Mouse (Mus musculus) heart, embryonic 15.5 days (tissue): ENCODE measurements around the gene Gm4791. TPM values are rescaled to one million over a fixed set of nuclear protein-coding genes. Genes with fewer than 3 reads are reported as not detected.

Experiments
- ATAC-seq: fragments of 200-750 bp; cut with Nextera tagmentation; replicated peaks from 2 replicates; pipeline ENCODE4 v1.8.0; 2017; ENCODE audit warnings: low read depth, moderate TSS enrichment; ENCODE audit not compliant: insufficient number of reproducible peaks, insufficient read depth, low FRiP score
- H3K27ac ChIP-seq: fragments of 300-500 bp; sonication (generic); 2 replicates; pipeline ENCODE4 v1.5.1; 2015; ENCODE audit warnings: mild to moderate bottlenecking, inconsistent platforms
- H3K27me3 ChIP-seq: fragments of 300-500 bp; sonication (generic); 2 replicates; pipeline ENCODE4 v1.6.1; 2015; ENCODE audit warnings: inconsistent platforms
- H3K36me3 ChIP-seq: fragments of 300-500 bp; sonication (generic); 2 replicates; pipeline ENCODE4 v1.6.1; 2015; ENCODE audit warnings: mild to moderate bottlenecking, inconsistent platforms
- H3K4me1 ChIP-seq: fragments of 300-500 bp; sonication (generic); replicated peaks from 2 replicates; pipeline ENCODE4 v1.6.1; 2015; ENCODE audit warnings: inconsistent platforms
- H3K4me2 ChIP-seq: fragments of 300-500 bp; sonication (generic); 2 replicates; pipeline ENCODE4 v1.6.1; 2015; ENCODE audit warnings: inconsistent platforms, mild to moderate bottlenecking, moderate library complexity
- H3K4me3 ChIP-seq: fragments of 300-500 bp; sonication (generic); 2 replicates; pipeline ENCODE4 v1.5.1; 2015; ENCODE audit warnings: mild to moderate bottlenecking, inconsistent platforms
- H3K9ac ChIP-seq: fragments of 300-500 bp; sonication (generic); 2 replicates; pipeline ENCODE4 v1.6.1; 2015; ENCODE audit warnings: mild to moderate bottlenecking, inconsistent platforms
- H3K9me3 ChIP-seq: fragments of 300-500 bp; sonication (generic); replicated peaks from 2 replicates; pipeline ENCODE4 v1.6.1; 2016; ENCODE audit warnings: inconsistent platforms
- WGBS: fragments of 180-500 bp; shearing (Covaris S2); methylation state at CpG from one replicate; pipeline ENCODE4 v1.1.7; 2015; ENCODE audit warnings: mixed read lengths; 5-methylcytosine and 5-hydroxymethylcytosine counted together
- polyA plus RNA-seq: library from polyadenylated mRNA; unstranded; fragments of >200 nt; fragmentation: Nextera tagmentation; extraction: Ambion mirVana; gene quantifications from 2 replicates; pipeline ENCODE4 v1.2.1, GENCODE M21; 2015

The Gm4791 gene
- not detected in 2 replicates for polyA plus RNA-seq

DNA sequence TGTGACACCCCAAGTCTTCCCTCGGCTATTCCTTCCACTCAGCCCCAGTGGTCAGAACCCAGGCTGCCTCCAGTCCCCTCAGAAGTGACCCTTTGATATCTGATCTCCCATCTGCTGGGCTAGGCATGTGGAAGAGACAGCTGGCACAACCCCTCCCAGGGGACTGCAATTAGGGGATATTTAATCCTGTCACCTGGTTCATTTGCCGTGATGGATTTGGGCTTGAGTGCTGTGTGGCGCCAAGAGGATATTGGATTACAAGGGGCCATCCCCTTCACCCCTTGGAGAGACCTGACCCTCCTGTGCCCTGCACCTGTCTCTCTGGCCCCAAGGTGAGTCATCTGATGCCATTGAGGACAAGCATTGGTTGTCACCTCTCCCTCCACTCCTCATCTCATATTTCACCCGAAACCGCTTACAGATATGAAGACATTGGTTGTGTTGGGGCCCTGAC is at the start of gene Gm4791:
Gene Gm4791 (plus strand): TSS at position 404 of the 454 bp plus-strand sequence.
- Histone ChIP-seq H3K4me1 (no peaks in the 10 kb centered on the region), H3K36me3 (no peaks in the 10 kb centered on the region), H3K9ac (no peak within 1 kb of the TSS), H3K27ac (no peak within 1 kb of the TSS), H3K9me3 (no peaks in the 10 kb centered on the region), H3K4me2 (no peak within 1 kb of the TSS), H3K4me3 (no peak within 1 kb of the TSS), H3K27me3 (no peaks in the 10 kb centered on the region)
- 41% methylated on average over 5 of the region's 5 CpGs for WGBS
- no peak for ATAC-seq

DNA sequence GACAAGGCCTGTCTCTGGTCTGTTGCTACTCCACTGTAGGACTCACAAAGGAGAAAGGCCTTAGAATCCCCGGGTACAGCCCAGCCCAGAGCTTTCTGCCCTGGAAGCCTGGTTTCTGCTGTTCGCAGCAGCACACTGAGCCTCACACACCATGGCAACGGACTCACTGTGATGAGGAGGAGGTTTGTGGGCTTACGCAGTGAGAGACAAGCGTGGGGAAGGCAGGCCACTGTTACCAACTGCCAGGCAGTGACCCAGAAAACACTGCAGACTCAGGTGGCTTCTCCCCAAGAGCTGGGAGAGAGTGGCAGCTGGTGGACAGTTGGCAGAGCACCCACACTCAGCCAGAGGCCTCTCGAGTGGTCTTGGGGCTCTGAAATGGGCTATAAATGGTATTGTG is 42.3 kb upstream of the Gm4791 start:
- H3K36me3 ChIP-seq = no peaks in the 10 kb centered on the region
- H3K4me2 ChIP-seq = no peak overlapping the region
- H3K27me3 ChIP-seq = peaks cover 21% of the 10 kb centered on the region
- no peaks in the 10 kb centered on the region for H3K4me1 ChIP-seq
- 86% methylated on average over 6 of the region's 6 CpGs for WGBS
- H3K9ac ChIP-seq = no peak overlapping the region
- ATAC-seq = no peak
- no peaks in the 10 kb centered on the region for H3K9me3 ChIP-seq
- H3K4me3 ChIP-seq = no peak overlapping the region
- no peak overlapping the region for H3K27ac ChIP-seq

DNA sequence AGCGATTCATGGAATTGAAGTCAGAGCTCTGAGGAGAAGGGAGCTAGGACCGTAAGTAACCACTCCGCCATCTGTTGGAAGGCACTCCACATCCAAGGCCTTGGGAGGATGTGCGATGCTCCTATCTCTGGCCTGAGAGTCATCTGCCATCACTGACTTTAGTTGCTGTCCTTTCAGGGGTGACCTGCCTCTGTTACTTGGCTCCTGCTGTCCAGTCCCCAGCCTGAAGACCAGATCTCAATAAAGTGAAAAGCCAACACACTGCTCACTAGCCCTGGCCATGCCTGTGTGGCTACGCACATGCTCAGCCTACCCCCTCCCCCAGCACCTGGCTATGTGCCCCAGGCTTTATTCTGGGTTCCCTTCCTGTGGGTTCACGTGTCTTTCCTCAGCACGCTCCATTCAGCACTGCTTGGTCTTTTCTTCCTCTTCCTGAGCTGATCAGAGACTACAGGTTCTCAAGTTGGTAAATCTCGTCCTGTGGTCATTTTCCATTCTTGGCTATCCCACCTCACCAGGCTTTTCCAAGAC is 41.1 kb upstream of the Gm4791 start:
- Histone ChIP-seq H3K9ac (no peak overlapping the region), H3K4me3 (no peak overlapping the region), H3K4me2 (no peak overlapping the region), H3K9me3 (no peaks in the 10 kb centered on the region), H3K36me3 (no peaks in the 10 kb centered on the region), H3K4me1 (no peaks in the 10 kb centered on the region), H3K27me3 (peaks cover 21% of the 10 kb centered on the region), H3K27ac (no peak overlapping the region)
- no peak for ATAC-seq
- 58% methylated on average over 8 of the region's 8 CpGs for WGBS

DNA sequence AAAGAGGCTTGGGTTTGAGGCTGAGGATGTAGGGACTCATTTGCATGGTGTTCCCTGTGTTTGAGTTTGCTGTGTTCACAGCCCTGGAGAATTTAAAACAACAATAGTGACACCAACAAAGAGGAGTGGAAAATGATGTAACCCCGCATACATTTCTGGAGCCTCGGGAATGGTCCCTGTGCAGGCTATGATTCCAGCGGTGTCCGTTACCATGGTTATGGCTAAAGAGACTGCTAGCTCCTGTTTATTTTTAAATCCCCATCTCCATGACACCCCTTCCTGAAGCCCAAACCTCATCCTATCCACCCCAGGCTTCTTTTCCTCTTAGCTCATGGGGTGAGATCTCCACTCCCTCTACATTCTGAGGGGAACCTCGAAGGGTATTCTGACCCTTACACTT is 32.5 kb upstream of the Gm4791 start:
- no peak for ATAC-seq
- Histone ChIP-seq H3K36me3 (no peaks in the 10 kb centered on the region), H3K4me2 (no peak overlapping the region), H3K4me3 (no peak overlapping the region), H3K4me1 (peaks cover 13% of the 10 kb centered on the region), H3K9me3 (no peaks in the 10 kb centered on the region), H3K27me3 (peaks cover 47% of the 10 kb centered on the region), H3K27ac (no peak overlapping the region), H3K9ac (no peak overlapping the region)
- 67% methylated on average over 5 of the region's 5 CpGs for WGBS

DNA sequence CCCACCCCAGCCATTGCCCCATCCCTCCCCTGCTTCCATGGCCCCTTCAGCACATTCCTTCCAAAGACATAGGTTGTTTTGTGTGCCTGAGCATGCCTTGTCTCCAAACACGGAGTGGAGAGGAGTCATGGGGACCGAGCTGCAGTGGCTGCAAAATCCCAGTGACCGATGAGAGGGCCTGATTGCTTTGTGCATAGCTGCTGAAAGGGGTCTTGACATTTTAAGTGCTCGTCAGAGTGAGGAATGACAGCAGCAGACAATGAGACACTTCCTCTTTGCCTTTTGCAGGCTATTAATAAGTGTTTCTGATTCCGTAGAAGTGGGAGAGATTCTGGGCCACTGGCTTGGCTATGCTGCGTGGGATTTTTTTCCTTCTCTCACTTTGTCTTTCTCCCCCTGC is 29.6 kb upstream of the Gm4791 start:
- ATAC-seq = no peak
- Histone ChIP-seq H3K4me2 (peak overlapping the region; percentile 39), H3K27ac (no peak overlapping the region), H3K4me3 (no peak overlapping the region), H3K27me3 (peaks cover 46% of the 10 kb centered on the region), H3K36me3 (no peaks in the 10 kb centered on the region), H3K9ac (no peak overlapping the region), H3K9me3 (no peaks in the 10 kb centered on the region), H3K4me1 (peaks cover 13% of the 10 kb centered on the region)
- 7% methylated on average over 6 of the region's 6 CpGs for WGBS

DNA sequence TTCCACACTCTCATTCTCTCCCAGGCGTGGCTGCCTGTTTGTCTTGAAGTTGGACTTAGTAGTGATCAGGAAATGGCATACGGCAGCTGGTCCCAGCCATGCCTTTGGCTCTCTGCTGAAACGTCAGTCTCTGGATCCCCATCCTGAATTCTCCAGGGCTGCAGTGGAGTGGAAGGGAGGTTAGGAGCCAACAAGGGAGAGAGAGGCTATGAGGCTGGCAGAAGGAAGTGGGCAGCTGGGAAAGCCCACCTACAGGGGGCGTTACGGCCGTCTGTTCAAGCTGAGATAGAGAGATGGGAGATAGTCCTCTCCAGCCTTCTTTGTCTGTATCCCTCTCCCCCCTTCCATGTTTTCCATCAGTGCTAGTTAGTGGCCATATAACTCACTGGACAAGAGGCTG is 29.1 kb upstream of the Gm4791 start:
- Histone ChIP-seq H3K27ac (no peak overlapping the region), H3K9me3 (no peaks in the 10 kb centered on the region), H3K27me3 (peaks cover 46% of the 10 kb centered on the region), H3K36me3 (no peaks in the 10 kb centered on the region), H3K9ac (no peak overlapping the region), H3K4me2 (peak overlapping the region; percentile 39), H3K4me3 (no peak overlapping the region), H3K4me1 (peaks cover 13% of the 10 kb centered on the region)
- 37% methylated on average over 6 of the region's 6 CpGs for WGBS
- no peak for ATAC-seq

DNA sequence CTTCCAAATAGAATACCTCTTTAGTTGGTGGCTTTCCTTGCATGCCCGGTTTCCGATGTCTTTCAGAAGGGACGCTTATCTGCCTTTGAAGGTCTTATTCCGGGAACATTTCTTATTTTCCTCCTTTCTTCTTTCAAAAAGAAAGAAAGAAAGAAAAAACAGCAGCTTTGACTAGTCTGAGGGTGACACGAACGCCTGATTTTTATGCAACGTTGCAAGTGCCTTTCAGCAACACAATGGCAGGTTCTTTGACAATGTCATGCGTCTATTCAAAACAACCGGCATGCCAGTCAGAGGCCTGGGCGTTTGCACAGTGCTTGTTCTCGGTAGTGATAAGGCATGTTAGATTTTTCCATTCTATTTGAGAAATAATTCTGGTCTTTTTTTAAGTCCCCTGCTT is 19.7 kb upstream of the Gm4791 start:
- no peaks in the 10 kb centered on the region for H3K36me3 ChIP-seq
- H3K4me3 ChIP-seq = no peak overlapping the region
- no peaks in the 10 kb centered on the region for H3K4me1 ChIP-seq
- no peak overlapping the region for H3K27ac ChIP-seq
- no peak overlapping the region for H3K9ac ChIP-seq
- no peak overlapping the region for H3K4me2 ChIP-seq
- no peaks in the 10 kb centered on the region for H3K9me3 ChIP-seq
- 62% methylated on average over 11 of the region's 11 CpGs for WGBS
- no peak for ATAC-seq
- peaks cover 46% of the 10 kb centered on the region for H3K27me3 ChIP-seq

DNA sequence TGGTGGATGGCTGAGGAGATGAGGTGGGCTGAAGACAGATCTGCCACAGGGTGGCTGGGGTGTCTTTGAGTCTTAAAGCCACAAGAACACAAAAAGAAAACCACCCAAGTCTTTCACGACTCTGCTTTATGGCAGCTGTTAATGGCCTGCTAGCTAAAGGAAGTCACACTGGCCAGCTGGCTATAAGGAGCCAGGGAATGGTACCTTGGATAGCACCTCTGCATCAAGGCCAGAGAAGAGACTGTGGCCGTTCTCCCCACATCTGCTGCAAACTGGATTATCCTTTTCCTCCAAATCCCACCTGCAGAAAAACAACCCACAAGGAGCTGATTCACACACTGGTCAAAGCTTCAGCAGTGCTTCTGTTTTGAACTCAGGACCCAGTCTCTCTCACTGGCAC is 18.4 kb upstream of the Gm4791 start:
- no peak overlapping the region for H3K9ac ChIP-seq
- H3K36me3 ChIP-seq = no peaks in the 10 kb centered on the region
- H3K9me3 ChIP-seq = no peaks in the 10 kb centered on the region
- ATAC-seq = no peak
- 8% methylated on average over 2 of the region's 2 CpGs for WGBS
- H3K27ac ChIP-seq = no peak overlapping the region
- no peak overlapping the region for H3K4me3 ChIP-seq
- no peak overlapping the region for H3K4me2 ChIP-seq
- no peaks in the 10 kb centered on the region for H3K4me1 ChIP-seq
- peaks cover 46% of the 10 kb centered on the region for H3K27me3 ChIP-seq

DNA sequence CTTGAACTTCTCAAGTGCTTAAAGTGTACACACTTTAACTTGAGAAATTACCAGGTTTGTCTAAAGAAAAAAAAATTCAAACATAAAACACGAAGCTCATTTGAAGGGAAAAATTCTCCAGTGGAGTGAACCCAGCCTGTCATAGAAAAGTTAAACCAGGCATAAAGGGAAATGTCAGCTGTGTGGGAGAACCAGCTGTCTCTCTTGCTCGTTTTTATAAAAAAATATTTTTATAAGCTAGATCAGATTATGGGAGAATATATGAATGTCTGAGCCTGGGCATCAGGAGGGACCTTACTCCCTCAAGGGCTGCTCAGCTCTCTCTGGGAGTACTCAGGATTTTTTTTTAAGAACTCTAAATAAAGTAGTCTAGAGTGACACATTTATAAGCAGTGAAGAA is 15.1 kb upstream of the Gm4791 start:
- 40% methylated on average over 2 of the region's 2 CpGs for WGBS
- ATAC-seq = no peak
- H3K4me2 ChIP-seq = no peak overlapping the region

DNA sequence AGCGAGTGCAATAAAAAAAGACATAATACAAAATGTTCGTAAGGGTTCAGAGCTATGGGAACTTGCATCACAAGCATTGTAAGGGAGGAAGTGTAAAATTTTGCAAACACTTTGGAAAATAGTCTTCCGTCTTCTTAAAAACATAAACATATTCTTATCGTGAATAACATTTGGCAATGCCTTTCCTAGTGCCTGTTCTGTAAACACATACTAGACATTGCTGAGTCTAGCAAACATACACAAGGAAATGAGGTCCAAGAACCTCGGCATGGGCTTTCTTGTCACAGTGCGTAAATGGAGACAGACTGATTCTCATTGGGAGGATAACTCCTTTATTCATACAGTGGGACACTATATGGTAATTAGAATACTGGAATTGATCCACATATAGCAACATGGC is 43.0 kb downstream of the Gm4791 start:
- Histone ChIP-seq H3K36me3 (no peaks in the 10 kb centered on the region), H3K27ac (no peak overlapping the region), H3K4me2 (no peak overlapping the region), H3K27me3 (no peaks in the 10 kb centered on the region; the same call in 1 of the 2 replicates), H3K9me3 (no peaks in the 10 kb centered on the region), H3K4me1 (no peaks in the 10 kb centered on the region), H3K4me3 (no peak overlapping the region), H3K9ac (no peak overlapping the region)
- WGBS = 82% methylated on average over 6 of the region's 6 CpGs
- ATAC-seq = no peak

More for the DNA sequence above, 15.1 kb upstream of the Gm4791 start:
- no peaks in the 10 kb centered on the region for H3K36me3 ChIP-seq
- H3K4me3 ChIP-seq = no peak overlapping the region
- peaks cover 29% of the 10 kb centered on the region for H3K27me3 ChIP-seq
- H3K27ac ChIP-seq = no peak overlapping the region
- no peak overlapping the region for H3K9ac ChIP-seq
- no peaks in the 10 kb centered on the region for H3K4me1 ChIP-seq
- no peaks in the 10 kb centered on the region for H3K9me3 ChIP-seq
